Mouse (Mus musculus): ENCODE measurements around the gene Ss18l2. TPM values are rescaled to one million over a fixed set of nuclear protein-coding genes. Genes with fewer than 3 reads are reported as not detected.

Gene Ss18l2
- polyA plus RNA-seq, 1 experiment from 2014 or later, result 106 TPM

DNA sequence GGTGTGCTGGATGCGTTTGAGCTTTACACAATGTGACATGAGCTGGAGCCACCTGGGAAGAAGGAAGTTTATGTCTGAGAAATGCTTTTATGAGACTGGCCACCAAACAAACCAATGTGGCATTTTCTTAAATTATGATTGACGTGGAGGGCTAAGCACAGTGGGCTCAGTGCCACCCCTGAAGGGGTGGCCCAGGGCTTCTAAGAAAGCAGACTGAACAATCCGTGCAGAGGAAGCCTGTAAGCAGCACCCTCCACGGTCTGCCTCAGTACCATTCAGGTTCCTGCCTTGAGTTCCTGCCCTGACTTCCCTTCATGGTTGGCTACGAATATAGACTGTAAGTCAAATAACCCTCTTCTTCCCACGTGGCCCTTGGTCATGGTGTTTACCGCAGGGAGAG lies 19.4 kb upstream of the Ss18l2 start:
- ATAC-seq (ENCODE audit: low FRiP score) (0 out of 2 replicates have a peak, but pooled peaks have one; percentile 25), DNase-seq (ENCODE audit: low spot score, missing footprints) (no peak)
- Histone ChIP-seq H3K4me3 (ENCODE audit: low read depth, low read length) (no peak overlapping the region), H3K4me1 (ENCODE audit: control insufficient read depth, insufficient read depth, low read length) (peaks cover 18% of the 10 kb centered on the region), H3K9me3 (ENCODE audit: control insufficient read depth, low read length) (no peaks in the 10 kb centered on the region), H3K4me2 (no peak overlapping the region), H3K36me3 (ENCODE audit: control insufficient read depth, insufficient read depth, low read length) (peaks cover 6% of the 10 kb centered on the region; the same call in 1 of the 2 replicates), H3K9ac (ENCODE audit: low read length) (no peak overlapping the region), H3K27ac (ENCODE audit: low read depth, low read length) (peak overlapping the region; percentile 58), H3K27me3 (ENCODE audit: control insufficient read depth, insufficient read depth, low read length) (no peaks in the 10 kb centered on the region)
- 86% methylated on average over 7 of the region's 7 CpGs for WGBS

- H3K4me1 ChIP-seq (ENCODE audit: control insufficient read depth, insufficient read depth, low read length), result peaks cover 16% of the 10 kb centered on the region
- 80% methylated on average over 12 of the region's 12 CpGs for WGBS
- H3K27me3 ChIP-seq (ENCODE audit: control insufficient read depth, insufficient read depth, low read length), result no peaks in the 10 kb centered on the region
- ATAC-seq (ENCODE audit: low FRiP score) (no peak), DNase-seq (ENCODE audit: low spot score, missing footprints) (no peak)
- no peak overlapping the region for H3K4me3 ChIP-seq (ENCODE audit: low read depth, low read length)
- no peak overlapping the region for H3K9ac ChIP-seq (ENCODE audit: low read length)
- H3K36me3 ChIP-seq (ENCODE audit: control insufficient read depth, insufficient read depth, low read length), result peaks cover 2% of the 10 kb centered on the region; the same call in 1 of the 2 replicates
- H3K4me2 ChIP-seq, result no peak overlapping the region
- no peak overlapping the region for H3K27ac ChIP-seq (ENCODE audit: low read depth, low read length)
- no peaks in the 10 kb centered on the region for H3K9me3 ChIP-seq (ENCODE audit: control insufficient read depth, low read length)
Observed at GRCm38 (mm10) chr9:121694736-121695135, 15.4 kb upstream of the Ss18l2 start.

GRCm38 (mm10) chr9:121696626-121697025 lies 13.5 kb upstream of the Ss18l2 start:
- H3K27me3 ChIP-seq (ENCODE audit: control insufficient read depth, insufficient read depth, low read length), result no peaks in the 10 kb centered on the region

DNA sequence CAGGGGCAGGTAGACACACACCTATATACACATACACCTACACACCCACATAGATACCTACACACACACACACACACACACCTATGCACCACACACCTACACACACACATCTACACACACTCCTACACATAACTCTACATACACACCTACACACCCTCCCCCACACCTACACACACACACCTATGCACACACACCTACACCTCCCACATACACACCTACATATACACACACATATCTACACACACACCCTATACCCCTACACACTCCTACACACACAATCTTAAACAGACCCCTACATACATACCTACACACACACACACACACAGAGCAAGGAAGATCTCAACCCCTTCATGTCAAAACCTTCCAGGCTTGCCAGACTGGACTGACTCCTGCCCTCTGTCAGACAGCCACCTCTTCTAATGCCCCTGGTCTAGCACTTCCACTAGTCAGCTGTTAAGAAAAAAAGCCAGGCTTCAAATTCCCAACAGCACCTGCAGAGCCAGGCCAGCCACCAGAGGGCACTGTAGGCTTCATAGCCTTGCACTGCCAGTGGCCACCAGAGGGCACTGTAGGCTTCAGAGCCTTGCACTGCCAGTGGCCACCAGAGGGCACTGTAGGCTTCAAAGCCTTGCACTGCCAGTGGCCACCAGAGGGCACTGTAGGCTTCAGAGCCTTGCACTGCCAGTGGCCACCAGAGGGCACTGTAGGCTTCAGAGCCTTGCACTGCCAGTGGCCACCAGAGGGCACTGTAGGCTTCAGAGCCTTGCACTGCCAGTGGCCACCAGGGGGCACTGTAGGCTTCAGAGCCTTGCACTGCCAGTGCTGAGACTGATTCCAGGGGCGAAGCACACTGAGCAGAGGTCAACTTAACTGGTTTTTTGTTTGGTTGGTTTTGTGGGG lies 12.7 kb upstream of the Ss18l2 start:
- ATAC-seq (ENCODE audit: low FRiP score) (peak; percentile 55), DNase-seq (ENCODE audit: low spot score, missing footprints) (no peak)
- no peaks in the 10 kb centered on the region for H3K9me3 ChIP-seq (ENCODE audit: control insufficient read depth, low read length)
- H3K4me3 ChIP-seq (ENCODE audit: low read depth, low read length), result no peak overlapping the region
- H3K9ac ChIP-seq (ENCODE audit: low read length), result no peak overlapping the region
- H3K36me3 ChIP-seq (ENCODE audit: control insufficient read depth, insufficient read depth, low read length), result no peaks in the 10 kb centered on the region
- H3K4me1 ChIP-seq (ENCODE audit: control insufficient read depth, insufficient read depth, low read length), result no peaks in the 10 kb centered on the region
- H3K27me3 ChIP-seq (ENCODE audit: control insufficient read depth, insufficient read depth, low read length), result no peaks in the 10 kb centered on the region
- no peak overlapping the region for H3K27ac ChIP-seq (ENCODE audit: low read depth, low read length)
- 80% methylated on average over 1 of the region's 1 CpGs for WGBS
- H3K4me2 ChIP-seq, result no peak overlapping the region

More at GRCm38 (mm10) chr9:121696626-121697025, 13.5 kb upstream of the Ss18l2 start:
- Histone ChIP-seq H3K27ac (ENCODE audit: low read depth, low read length) (no peak overlapping the region), H3K36me3 (ENCODE audit: control insufficient read depth, insufficient read depth, low read length) (no peaks in the 10 kb centered on the region), H3K9me3 (ENCODE audit: control insufficient read depth, low read length) (no peaks in the 10 kb centered on the region), H3K9ac (ENCODE audit: low read length) (no peak overlapping the region), H3K4me2 (no peak overlapping the region), H3K4me3 (ENCODE audit: low read depth, low read length) (no peak overlapping the region), H3K4me1 (ENCODE audit: control insufficient read depth, insufficient read depth, low read length) (no peaks in the 10 kb centered on the region)
- ATAC-seq (ENCODE audit: low FRiP score) (peak; percentile 30; the same call in 1 of the 2 replicates), DNase-seq (ENCODE audit: low spot score, missing footprints) (no peak)
- 93% methylated on average over 9 of the region's 9 CpGs for WGBS

DNA sequence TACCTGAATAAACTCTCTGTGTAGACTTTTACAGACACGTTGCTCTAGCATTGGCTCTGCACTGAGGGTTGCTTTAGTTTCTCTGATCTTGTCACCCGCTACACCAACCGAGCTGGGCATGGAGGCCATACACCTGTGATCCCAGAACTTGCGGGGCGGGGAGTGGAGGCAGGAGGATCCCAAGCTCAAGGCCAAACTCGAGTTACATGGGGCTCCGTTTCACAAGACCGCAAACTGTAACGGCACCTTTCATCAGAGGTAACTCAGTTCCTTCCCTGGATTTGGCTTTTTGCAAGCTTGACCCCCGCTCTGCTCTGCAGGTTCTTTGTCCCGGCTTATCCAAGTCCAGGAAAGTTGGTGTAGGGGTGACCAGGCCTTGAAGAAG lies 5.9 kb upstream of the Ss18l2 start:
- ATAC-seq (ENCODE audit: low FRiP score) (no peak), DNase-seq (ENCODE audit: low spot score, missing footprints) (no peak)
- H3K9me3 ChIP-seq (ENCODE audit: control insufficient read depth, low read length), result no peaks in the 10 kb centered on the region
- H3K9ac ChIP-seq (ENCODE audit: low read length), result peak overlapping the region; percentile 83
- H3K4me1 ChIP-seq (ENCODE audit: control insufficient read depth, insufficient read depth, low read length), result peaks cover 11% of the 10 kb centered on the region
- peak overlapping the region; percentile 77 for H3K4me2 ChIP-seq
- H3K4me3 ChIP-seq (ENCODE audit: low read depth, low read length), result peak overlapping the region; percentile 85
- H3K36me3 ChIP-seq (ENCODE audit: control insufficient read depth, insufficient read depth, low read length), result no peaks in the 10 kb centered on the region
- WGBS, result 37% methylated on average over 11 of the region's 11 CpGs
- no peaks in the 10 kb centered on the region for H3K27me3 ChIP-seq (ENCODE audit: control insufficient read depth, insufficient read depth, low read length)
- no peak overlapping the region for H3K27ac ChIP-seq (ENCODE audit: low read depth, low read length)

DNA sequence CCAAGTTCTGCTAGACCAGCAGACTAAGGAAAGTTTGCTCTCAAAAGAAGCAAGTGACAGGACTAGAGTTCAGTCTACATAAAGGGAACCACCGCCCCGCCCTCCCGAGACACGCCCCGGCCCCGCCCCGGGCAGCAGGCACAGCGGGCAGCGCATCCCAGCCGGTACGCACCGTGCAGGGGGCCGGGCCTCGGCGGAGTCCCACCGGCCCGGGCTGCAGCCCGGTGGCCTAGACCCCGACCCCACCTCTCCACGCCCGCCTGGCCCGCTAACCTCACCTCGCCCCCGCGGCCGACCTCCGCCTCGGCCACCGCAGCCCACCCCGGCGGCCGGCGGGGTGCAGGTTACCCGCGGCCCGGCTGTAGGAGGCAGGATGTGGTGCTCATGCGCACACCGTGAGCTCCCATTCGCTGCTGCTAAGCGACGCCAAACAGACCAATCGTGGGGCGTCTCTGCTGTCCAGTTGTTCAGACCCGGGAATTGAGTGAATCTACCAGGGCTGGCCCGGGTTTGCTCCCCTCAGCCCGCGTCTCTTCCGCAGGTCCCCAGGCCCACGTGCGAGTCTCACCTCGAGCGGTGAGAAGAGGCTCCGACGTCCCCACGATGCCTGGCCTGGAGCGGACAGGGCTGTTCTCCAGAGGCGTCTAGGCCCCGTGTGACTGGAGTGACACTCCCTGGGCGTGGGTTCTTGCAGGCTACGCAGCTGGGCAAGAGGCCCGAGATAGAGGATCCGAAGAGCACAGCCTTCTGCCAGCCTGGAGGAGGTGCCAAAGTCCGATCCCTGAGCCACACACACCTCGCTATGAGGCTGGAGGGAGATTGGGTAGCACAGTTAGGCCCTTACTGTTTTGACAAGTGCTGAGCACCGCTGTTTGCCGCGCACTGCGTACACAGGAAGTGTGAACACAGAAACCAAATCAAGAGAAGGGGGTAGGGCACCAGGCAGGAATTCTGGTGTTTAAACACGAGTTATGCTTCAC lies 5.2 kb upstream of the Ss18l2 start, which contains the start of gene Sec22c:
Gene Sec22c, minus strand, starts transcription at position 845 of the 980 bp plus-strand sequence.
- 1% methylated on average over 68 of the region's 69 CpGs for WGBS
- Histone ChIP-seq H3K36me3 (ENCODE audit: control insufficient read depth, insufficient read depth, low read length) (no peaks in the 10 kb centered on the region), H3K4me2 (peak within 1 kb of the TSS; percentile 77), H3K4me1 (ENCODE audit: control insufficient read depth, insufficient read depth, low read length) (peaks cover 11% of the 10 kb centered on the region), H3K9me3 (ENCODE audit: control insufficient read depth, low read length) (no peaks in the 10 kb centered on the region), H3K9ac (ENCODE audit: low read length) (peak within 1 kb of the TSS; percentile 83), H3K4me3 (ENCODE audit: low read depth, low read length) (peak within 1 kb of the TSS; percentile 85), H3K27ac (ENCODE audit: low read depth, low read length) (no peak within 1 kb of the TSS; the same call in 1 of the 2 replicates), H3K27me3 (ENCODE audit: control insufficient read depth, insufficient read depth, low read length) (no peaks in the 10 kb centered on the region)
- DNase-seq (ENCODE audit: low spot score, missing footprints) (peak; percentile 99), ATAC-seq (ENCODE audit: low FRiP score) (peak; percentile 98)

- Histone ChIP-seq H3K9me3 (ENCODE audit: control insufficient read depth, low read length) (no peaks in the 10 kb centered on the region), H3K4me2 (no peak overlapping the region), H3K4me3 (ENCODE audit: low read depth, low read length) (no peak overlapping the region), H3K27ac (ENCODE audit: low read depth, low read length) (no peak overlapping the region), H3K27me3 (ENCODE audit: control insufficient read depth, insufficient read depth, low read length) (no peaks in the 10 kb centered on the region), H3K9ac (ENCODE audit: low read length) (no peak overlapping the region), H3K4me1 (ENCODE audit: control insufficient read depth, insufficient read depth, low read length) (peaks cover 16% of the 10 kb centered on the region), H3K36me3 (ENCODE audit: control insufficient read depth, insufficient read depth, low read length) (no peaks in the 10 kb centered on the region)
- DNase-seq (ENCODE audit: low spot score, missing footprints) (peak; percentile 47), ATAC-seq (ENCODE audit: low FRiP score) (no peak)
- 80% methylated on average over 6 of the region's 6 CpGs for WGBS
Observed at GRCm38 (mm10) chr9:121706029-121706675, 4.0 kb upstream of the Ss18l2 start.

- no peak for ATAC-seq (ENCODE audit: low FRiP score)
- H3K27ac ChIP-seq (ENCODE audit: low read depth, low read length), result no peak overlapping the region
- peaks cover 23% of the 10 kb centered on the region for H3K4me1 ChIP-seq (ENCODE audit: control insufficient read depth, insufficient read depth, low read length)
- H3K27me3 ChIP-seq (ENCODE audit: control insufficient read depth, insufficient read depth, low read length), result no peaks in the 10 kb centered on the region
- no peaks in the 10 kb centered on the region for H3K9me3 ChIP-seq (ENCODE audit: control insufficient read depth, low read length)
- no peak overlapping the region for H3K9ac ChIP-seq (ENCODE audit: low read length)
- no peak overlapping the region for H3K4me3 ChIP-seq (ENCODE audit: low read depth, low read length)
- no peak for DNase-seq (ENCODE audit: low spot score, missing footprints)
- H3K36me3 ChIP-seq (ENCODE audit: control insufficient read depth, insufficient read depth, low read length), result no peaks in the 10 kb centered on the region; the same call in 1 of the 2 replicates
- no peak overlapping the region for H3K4me2 ChIP-seq
- 75% methylated on average over 6 of the region's 6 CpGs for WGBS
Observed at GRCm38 (mm10) chr9:121707801-121708200, 2.3 kb upstream of the Ss18l2 start.
